Mouse (Mus musculus) forebrain, embryonic 15.5 days (tissue): Measurements from ENCODE around the gene Jade2. TPM values are rescaled to one million over a fixed set of nuclear protein-coding genes. Genes with fewer than 3 reads are reported as not detected.

Source experiments
- ATAC-seq: fragments of 200-750 bp; cut with Nextera tagmentation; replicated peaks from 2 replicates; pipeline ENCODE4 v1.8.0; 2017; ENCODE audit warnings: mild to moderate bottlenecking, moderate TSS enrichment, moderate library complexity
- H3K27ac ChIP-seq: fragments of 300-500 bp; sonication (generic); replicated peaks from 2 replicates; pipeline ENCODE4 v1.5.1; 2015; ENCODE audit warnings: mild to moderate bottlenecking, inconsistent platforms
- H3K27me3 ChIP-seq: fragments of 300-500 bp; sonication (generic); 2 replicates; pipeline ENCODE4 v1.6.1; 2015; ENCODE audit warnings: inconsistent platforms
- H3K36me3 ChIP-seq: fragments of 300-500 bp; sonication (generic); 2 replicates; pipeline ENCODE4 v1.6.1; 2015; ENCODE audit warnings: mild to moderate bottlenecking, inconsistent platforms
- H3K4me1 ChIP-seq: fragments of 300-500 bp; sonication (generic); 2 replicates; pipeline ENCODE4 v1.6.1; 2015; ENCODE audit warnings: inconsistent platforms
- H3K4me2 ChIP-seq: fragments of 300-500 bp; sonication (generic); replicated peaks from 2 replicates; pipeline ENCODE4 v1.6.1; 2015; ENCODE audit warnings: mild to moderate bottlenecking, inconsistent platforms
- H3K4me3 ChIP-seq: fragments of 300-500 bp; sonication (generic); 2 replicates; pipeline ENCODE4 v1.5.1; 2015; ENCODE audit warnings: mild to moderate bottlenecking, inconsistent platforms
- H3K9ac ChIP-seq: fragments of 300-500 bp; sonication (generic); replicated peaks from 2 replicates; pipeline ENCODE4 v1.6.1; 2015; ENCODE audit warnings: mild to moderate bottlenecking, inconsistent platforms
- H3K9me3 ChIP-seq: fragments of 300-500 bp; sonication (generic); 2 replicates; pipeline ENCODE4 v1.6.1; 2016; ENCODE audit warnings: inconsistent platforms
- WGBS: fragments of 180-500 bp; shearing (Covaris S2); methylation state at CpG from one replicate; pipeline ENCODE4 v1.1.7; 2015; ENCODE audit warnings: mixed read lengths; 5-methylcytosine and 5-hydroxymethylcytosine counted together
- polyA plus RNA-seq: library from polyadenylated mRNA; unstranded; fragments of >200 nt; fragmentation: Nextera tagmentation; extraction: Ambion mirVana; gene quantifications from 2 replicates; pipeline ENCODE4 v1.2.1, GENCODE M21; 2015

Jade2 gene
- polyA plus RNA-seq, 1 experiment from 2014 or later = 0.45 TPM

- peak; percentile 56 for ATAC-seq
- H3K27ac ChIP-seq = no peak overlapping the region
- H3K9ac ChIP-seq = peak overlapping the region; percentile 76
- under 1% methylated on average over 47 of the region's 47 CpGs for WGBS
- no peaks in the 10 kb centered on the region for H3K9me3 ChIP-seq
- peaks cover 7% of the 10 kb centered on the region; the same call in 1 of the 2 replicates for H3K27me3 ChIP-seq
- H3K4me2 ChIP-seq = peak overlapping the region; percentile 100
- H3K4me3 ChIP-seq = peak overlapping the region; percentile 82
- H3K4me1 ChIP-seq = peaks cover 34% of the 10 kb centered on the region
- H3K36me3 ChIP-seq = no peaks in the 10 kb centered on the region
Measured at GRCm38 (mm10) chr11:51855818-51856615, 1.4 kb downstream of the Jade2 start.

GRCm38 (mm10) chr11:51854981-51855817, 2.3 kb downstream of the Jade2 start:
- Histone ChIP-seq H3K27ac (no peak overlapping the region), H3K4me1 (peaks cover 34% of the 10 kb centered on the region), H3K4me3 (peak overlapping the region; percentile 82), H3K27me3 (peaks cover 7% of the 10 kb centered on the region; the same call in 1 of the 2 replicates), H3K9me3 (no peaks in the 10 kb centered on the region), H3K9ac (peak overlapping the region; percentile 76), H3K36me3 (no peaks in the 10 kb centered on the region), H3K4me2 (peak overlapping the region; percentile 100)
- peak; percentile 75 for ATAC-seq
- 2% methylated on average over 42 of the region's 42 CpGs for WGBS

GRCm38 (mm10) chr11:51852595-51852994, 4.9 kb downstream of the Jade2 start:
- no peak overlapping the region for H3K27ac ChIP-seq
- no peaks in the 10 kb centered on the region for H3K9me3 ChIP-seq
- peaks cover 27% of the 10 kb centered on the region for H3K4me1 ChIP-seq
- H3K4me2 ChIP-seq = no peak overlapping the region
- no peak for ATAC-seq
- 40% methylated on average over 5 of the region's 5 CpGs for WGBS
- H3K9ac ChIP-seq = no peak overlapping the region
- no peaks in the 10 kb centered on the region for H3K36me3 ChIP-seq
- no peak overlapping the region for H3K4me3 ChIP-seq
- H3K27me3 ChIP-seq = no peaks in the 10 kb centered on the region

GRCm38 (mm10) chr11:51852091-51852521, 5.3 kb downstream of the Jade2 start:
- Histone ChIP-seq H3K4me1 (peaks cover 27% of the 10 kb centered on the region), H3K4me2 (no peak overlapping the region), H3K4me3 (no peak overlapping the region), H3K27me3 (no peaks in the 10 kb centered on the region), H3K9me3 (no peaks in the 10 kb centered on the region), H3K9ac (no peak overlapping the region), H3K36me3 (no peaks in the 10 kb centered on the region), H3K27ac (no peak overlapping the region)
- 91% methylated on average over 7 of the region's 7 CpGs for WGBS
- ATAC-seq = no peak

- peaks cover 17% of the 10 kb centered on the region for H3K4me1 ChIP-seq
Measured at GRCm38 (mm10) chr11:51850741-51851330, 6.6 kb downstream of the Jade2 start.

GRCm38 (mm10) chr11:51848324-51848723, 9.1 kb downstream of the Jade2 start:
- Histone ChIP-seq H3K4me3 (no peak overlapping the region), H3K9ac (no peak overlapping the region), H3K4me1 (0 out of 2 replicates have a peak, but pooled peaks cover 9% of the 10 kb centered on the region), H3K36me3 (no peaks in the 10 kb centered on the region), H3K27me3 (no peaks in the 10 kb centered on the region), H3K27ac (no peak overlapping the region), H3K9me3 (no peaks in the 10 kb centered on the region), H3K4me2 (no peak overlapping the region)
- WGBS = 81% methylated on average over 3 of the region's 3 CpGs
- ATAC-seq = no peak

More at GRCm38 (mm10) chr11:51850741-51851330, 6.6 kb downstream of the Jade2 start:
- Histone ChIP-seq H3K27me3 (no peaks in the 10 kb centered on the region), H3K27ac (no peak overlapping the region), H3K9me3 (no peaks in the 10 kb centered on the region), H3K9ac (no peak overlapping the region), H3K4me3 (no peak overlapping the region), H3K36me3 (no peaks in the 10 kb centered on the region), H3K4me2 (no peak overlapping the region)
- 74% methylated on average over 11 of the region's 11 CpGs for WGBS
- ATAC-seq = no peak

GRCm38 (mm10) chr11:51847902-51848301, 9.6 kb downstream of the Jade2 start:
- H3K4me1 ChIP-seq = 0 out of 2 replicates have a peak, but pooled peaks cover 7% of the 10 kb centered on the region
- no peak overlapping the region for H3K4me3 ChIP-seq
- H3K27ac ChIP-seq = no peak overlapping the region
- H3K9me3 ChIP-seq = no peaks in the 10 kb centered on the region
- no peak overlapping the region for H3K9ac ChIP-seq
- H3K27me3 ChIP-seq = no peaks in the 10 kb centered on the region
- ATAC-seq = no peak
- 100% methylated on average over 1 of the region's 1 CpGs for WGBS
- H3K4me2 ChIP-seq = no peak overlapping the region
- H3K36me3 ChIP-seq = no peaks in the 10 kb centered on the region

GRCm38 (mm10) chr11:51845981-51846883, 11.2 kb downstream of the Jade2 start:
- Histone ChIP-seq H3K4me2 (no peak overlapping the region), H3K4me1 (no peaks in the 10 kb centered on the region), H3K27me3 (no peaks in the 10 kb centered on the region), H3K9ac (no peak overlapping the region), H3K4me3 (no peak overlapping the region), H3K9me3 (no peaks in the 10 kb centered on the region), H3K27ac (no peak overlapping the region), H3K36me3 (no peaks in the 10 kb centered on the region)
- WGBS = 89% methylated on average over 16 of the region's 16 CpGs
- no peak for ATAC-seq

GRCm38 (mm10) chr11:51844529-51845098, 12.8 kb downstream of the Jade2 start:
- H3K4me2 ChIP-seq = no peak overlapping the region
- no peaks in the 10 kb centered on the region for H3K4me1 ChIP-seq
- H3K27me3 ChIP-seq = no peaks in the 10 kb centered on the region
- no peak overlapping the region for H3K27ac ChIP-seq
- ATAC-seq = no peak
- WGBS = 60% methylated on average over 10 of the region's 10 CpGs
- no peaks in the 10 kb centered on the region for H3K36me3 ChIP-seq
- no peak overlapping the region for H3K9ac ChIP-seq
- H3K4me3 ChIP-seq = no peak overlapping the region
- no peaks in the 10 kb centered on the region for H3K9me3 ChIP-seq

- no peaks in the 10 kb centered on the region for H3K9me3 ChIP-seq
- no peak overlapping the region for H3K27ac ChIP-seq
- no peaks in the 10 kb centered on the region for H3K4me1 ChIP-seq
- no peak overlapping the region for H3K9ac ChIP-seq
- no peaks in the 10 kb centered on the region for H3K27me3 ChIP-seq
- H3K4me2 ChIP-seq = no peak overlapping the region
- H3K4me3 ChIP-seq = no peak overlapping the region
- H3K36me3 ChIP-seq = no peaks in the 10 kb centered on the region
- ATAC-seq = no peak
Measured at GRCm38 (mm10) chr11:51843898-51844297, 13.6 kb downstream of the Jade2 start.

GRCm38 (mm10) chr11:51843168-51843567, 14.3 kb downstream of the Jade2 start:
- Histone ChIP-seq H3K4me3 (no peak overlapping the region), H3K4me1 (no peaks in the 10 kb centered on the region), H3K27ac (no peak overlapping the region), H3K9ac (no peak overlapping the region), H3K27me3 (no peaks in the 10 kb centered on the region), H3K36me3 (no peaks in the 10 kb centered on the region), H3K4me2 (no peak overlapping the region), H3K9me3 (no peaks in the 10 kb centered on the region)
- WGBS = 81% methylated on average over 4 of the region's 4 CpGs
- ATAC-seq = no peak
